8 mouse cellular contexts compared by ENCODE assay signal in genomic region chr14:59627823-59628222, GRCm38 (mm10). TPM values are rescaled to one million over a fixed set of nuclear protein-coding genes. Genes with fewer than 3 reads are reported as not detected.
DNase-seq lines count a peak whose midpoint lies in the region; TF ChIP-seq lines count a peak whose summit lies in the region.

No protein-coding gene starts in this region.

- no peak for TF ChIP-seq POLR2A in thymus, adult 2 months (IDR thresholded peaks at IDR 0.05; ENCODE audit: control insufficient read depth, extremely low read depth, insufficient read depth, low read length, poor library complexity)
- TF ChIP-seq POLR2A in small intestine, adult 2 months (IDR thresholded peaks at IDR 0.05; ENCODE audit: low read depth, low read length), result no peak

- H3K27me3 ChIP-seq in thymus, adult 2 months (ENCODE audit: control insufficient read depth, insufficient read depth, low read length), result no peaks in the 10 kb centered on the region; the same call in 1 of the 2 replicates
- no peaks in the 10 kb centered on the region for H3K27me3 ChIP-seq in small intestine, adult 2 months (ENCODE audit: control insufficient read depth, insufficient read depth, low read length)

- TF ChIP-seq CTCF in thymus, adult 2 months (IDR thresholded peaks at IDR 0.05; ENCODE audit: borderline replicate concordance, control insufficient read depth, extremely low read depth, insufficient read depth, low read length, poor library complexity), result no peak
- no peak for TF ChIP-seq CTCF in small intestine, adult 2 months (IDR thresholded peaks at IDR 0.05; ENCODE audit: extremely low read depth, insufficient read length, insufficient replicate concordance, low read depth, low read length)

- 84% methylated on average over 7 of the region's 7 CpGs for WGBS in thymus, adult 2 months
- 19% methylated on average over 7 of the region's 7 CpGs for WGBS in small intestine, adult 2 months

- H3K4me1 ChIP-seq in thymus, adult 2 months (replicated peaks; ENCODE audit: control insufficient read depth, insufficient read depth, low read length), result no peaks in the 10 kb centered on the region
- H3K4me1 ChIP-seq in small intestine, adult 2 months (ENCODE audit: control insufficient read depth, insufficient read depth, insufficient read length, low read length), result peaks cover 6% of the 10 kb centered on the region

- H3K27ac ChIP-seq in thymus, adult 2 months (ENCODE audit: control insufficient read depth, insufficient read depth, low read length), result peak overlapping the region; percentile 12; the same call in 1 of the 2 replicates
- H3K27ac ChIP-seq in small intestine, adult 2 months (ENCODE audit: insufficient read depth, low read depth, low read length), result no peak overlapping the region

- H3K36me3 ChIP-seq in thymus, adult 2 months (ENCODE audit: control insufficient read depth, insufficient read depth, low read length), result no peaks in the 10 kb centered on the region
- no peaks in the 10 kb centered on the region; the same call in 1 of the 2 replicates for H3K36me3 ChIP-seq in small intestine, adult 2 months (ENCODE audit: control insufficient read depth, insufficient read depth, low read length)

- DNase-seq in cerebellum, postnatal 10 days, result peak; percentile 37 to 56
- no peak for DNase-seq in cerebellum, postnatal 25 days
- no peak for DNase-seq in thymus, adult 2 months
- DNase-seq in thymus, postnatal 0 days (ENCODE audit: low spot score), result no peak
- DNase-seq in lung, postnatal 10 days, result peak; percentile 66
- no peak for DNase-seq in thymus, postnatal 4 days
- no peak for DNase-seq in urinary bladder, postnatal 10 days (ENCODE audit: low spot score)

- H3K4me3 ChIP-seq in thymus, adult 2 months (ENCODE audit: control insufficient read depth, insufficient read depth, low read length), result peak overlapping the region; percentile 14; the same call in 1 of the 2 replicates
- peak overlapping the region; percentile 7 for H3K4me3 ChIP-seq in small intestine, adult 2 months (ENCODE audit: low read depth, low read length)

RNA-seq across cellular contexts. Expression of gene Shisa2, which starts 2.7 kb away (rescaled TPM):
- 32.4 and 37.2 TPM in 2 replicates for polyA plus RNA-seq in thymus, adult 2 months (2012; rRNA removed)
- 23.7 and 24.9 TPM in 2 replicates for polyA plus RNA-seq in thymus, postnatal 0 days (2015; fragmentation: Nextera tagmentation; extraction: Ambion mirVana)
- 12.3 and 20.7 TPM in 2 replicates for polyA plus RNA-seq in small intestine, adult 2 months (2012; rRNA removed)

RNA-seq across cellular contexts. Expression of gene Cdadc1, which starts 30.1 kb away (rescaled TPM):
- polyA plus RNA-seq in thymus, adult 2 months (2012; rRNA removed), result 6.2 and 6.4 TPM in 2 replicates
- 39.7 and 40.3 TPM in 2 replicates for polyA plus RNA-seq in thymus, postnatal 0 days (2015; fragmentation: Nextera tagmentation; extraction: Ambion mirVana)
- 0.63 and 1.9 TPM in 2 replicates for polyA plus RNA-seq in small intestine, adult 2 months (2012; rRNA removed)

Comparison
In these comparisons a context has a peak if more than half of its experiments do, and no peak if none do; other contexts are left out.
1. DNase-seq: peak in cerebellum, postnatal 10 days (2 of 2) and lung, postnatal 10 days (single experiment); none in cerebellum, postnatal 25 days (0 of 2), thymus, adult 2 months (single experiment), thymus, postnatal 0 days (single experiment), thymus, postnatal 4 days (single experiment) and urinary bladder, postnatal 10 days (single experiment).